Mouse (Mus musculus): ENCODE data around the gene 5730409E04Rik.

Gene 5730409E04Rik

GRCm38 (mm10) chr4:126609606-126610181, at the start of gene 5730409E04Rik:
Gene 5730409E04Rik, plus strand, starts transcription at chr4:126609818.
- in situ Hi-C loops (cut with MboI, MseI), result loop anchor here (5.0 kb wide), 1 partner anchor 138 kb away; no protein-coding TSS in a partner anchor

- in situ Hi-C loops (cut with MboI, MseI), result no loop called here
Observed at GRCm38 (mm10) chr4:126563798-126564197, 45.8 kb upstream of the 5730409E04Rik start.

GRCm38 (mm10) chr4:126567243-126567642, 42.4 kb upstream of the 5730409E04Rik start:
- in situ Hi-C loops (cut with MboI, MseI), result no loop called here

- in situ Hi-C loops (cut with MboI, MseI), result no loop called here
Observed at GRCm38 (mm10) chr4:126569783-126570182, 39.8 kb upstream of the 5730409E04Rik start.

GRCm38 (mm10) chr4:126576281-126576680, 33.3 kb upstream of the 5730409E04Rik start:
- in situ Hi-C loops (cut with MboI, MseI), result no loop called here

GRCm38 (mm10) chr4:126577920-126578319, 31.7 kb upstream of the 5730409E04Rik start:
- in situ Hi-C loops (cut with MboI, MseI), result no loop called here

GRCm38 (mm10) chr4:126579077-126579476, 30.5 kb upstream of the 5730409E04Rik start:
- in situ Hi-C loops (cut with MboI, MseI), result no loop called here

GRCm38 (mm10) chr4:126585739-126586138, 23.9 kb upstream of the 5730409E04Rik start:
- in situ Hi-C loops (cut with MboI, MseI), result no loop called here

GRCm38 (mm10) chr4:126592039-126592438, 17.6 kb upstream of the 5730409E04Rik start:
- in situ Hi-C loops (cut with MboI, MseI), result no loop called here

- in situ Hi-C loops (cut with MboI, MseI), result no loop called here
Observed at GRCm38 (mm10) chr4:126599971-126600754, 9.5 kb upstream of the 5730409E04Rik start.

- in situ Hi-C loops (cut with MboI, MseI), result no loop called here
Observed at GRCm38 (mm10) chr4:126601597-126602444, 7.8 kb upstream of the 5730409E04Rik start.

GRCm38 (mm10) chr4:126602445-126602762, 7.2 kb upstream of the 5730409E04Rik start:
- in situ Hi-C loops (cut with MboI, MseI), result no loop called here

GRCm38 (mm10) chr4:126604141-126604540, 5.5 kb upstream of the 5730409E04Rik start:
- in situ Hi-C loops (cut with MboI, MseI), result no loop called here

- in situ Hi-C loops (cut with MboI, MseI), result no loop called here
Observed at GRCm38 (mm10) chr4:126605751-126606150, 3.9 kb upstream of the 5730409E04Rik start.

- in situ Hi-C loops (cut with MboI, MseI), result loop anchor here (5.0 kb wide), 1 partner anchor 135 kb away; no protein-coding TSS in a partner anchor
Observed at GRCm38 (mm10) chr4:126611991-126612390, 2.4 kb downstream of the 5730409E04Rik start.

- in situ Hi-C loops (cut with MboI, MseI), result no loop called here
Observed at GRCm38 (mm10) chr4:126616312-126616711, 6.7 kb downstream of the 5730409E04Rik start.

GRCm38 (mm10) chr4:126619691-126620330, 10.2 kb downstream of the 5730409E04Rik start:
- in situ Hi-C loops (cut with MboI, MseI), result loop anchor here (5.0 kb wide), 1 partner anchor 42 kb away; no protein-coding TSS in a partner anchor

GRCm38 (mm10) chr4:126620349-126620874, 10.8 kb downstream of the 5730409E04Rik start:
- in situ Hi-C loops (cut with MboI, MseI), result loop anchor here (5.0 kb wide), 1 partner anchor 42 kb away; no protein-coding TSS in a partner anchor

- in situ Hi-C loops (cut with MboI, MseI), result no loop called here
Observed at GRCm38 (mm10) chr4:126627021-126627681, 17.5 kb downstream of the 5730409E04Rik start.

GRCm38 (mm10) chr4:126631922-126632321, 22.3 kb downstream of the 5730409E04Rik start:
- in situ Hi-C loops (cut with MboI, MseI), result no loop called here

- in situ Hi-C loops (cut with MboI, MseI), result no loop called here
Observed at GRCm38 (mm10) chr4:126632668-126633067, 23.1 kb downstream of the 5730409E04Rik start.
